Mouse (Mus musculus): ENCODE results near the gene Olfr464.

Gene Olfr464

DNA sequence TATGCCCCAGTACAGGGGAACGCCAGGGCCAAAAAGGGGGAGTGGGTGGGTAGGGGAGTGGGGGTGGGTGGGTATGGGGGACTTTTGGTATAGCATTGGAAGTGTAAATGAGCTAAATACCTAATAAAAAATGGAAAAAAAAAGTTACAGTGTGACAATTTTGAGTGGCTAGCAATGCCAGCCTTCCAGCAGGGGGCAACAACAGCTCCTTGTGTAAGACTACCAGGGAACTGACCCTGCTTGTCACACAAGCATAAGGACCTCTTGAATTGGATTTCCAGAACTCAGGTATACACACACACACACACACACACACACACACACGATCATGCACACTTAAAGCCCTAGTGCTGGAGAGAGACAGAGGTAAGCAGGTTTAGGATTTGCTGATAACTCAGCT, 53.9 kb downstream of the Olfr464 start:
- peak; percentile 50 for DNase-seq (ENCODE audit: low read depth)
